Mouse (Mus musculus): ENCODE data around the gene Tekt1. TPM values are rescaled to one million over a fixed set of nuclear protein-coding genes. Genes with fewer than 3 reads are reported as not detected.
A peak's percentile ranks its signal among the peaks of the same experiment; 100 is the strongest.

Tekt1 gene
- polyA plus RNA-seq, 1 experiment: not detected

GRCm38 (mm10) chr11:72339716-72340115, 22.5 kb downstream of the Tekt1 start:
- WGBS: 92% methylated on average over 4 of the region's 4 CpGs
- TF ChIP-seq CTCF (IDR thresholded peaks at IDR 0.05; ENCODE audit: insufficient read depth, low read depth, low read length) (no peak), POLR2A (IDR thresholded peaks at IDR 0.05; ENCODE audit: insufficient read depth, low read depth, low read length) (no peak)
- Histone ChIP-seq H3K27ac (ENCODE audit: insufficient read depth, low read depth, low read length) (no peak overlapping the region), H3K4me3 (ENCODE audit: insufficient read depth, low read depth, low read length) (no peak overlapping the region), H3K4me1 (ENCODE audit: control insufficient read depth, insufficient read depth, low read length) (no peaks in the 10 kb centered on the region)

GRCm38 (mm10) chr11:72338437-72338871, 23.8 kb downstream of the Tekt1 start:
- H3K27ac ChIP-seq (ENCODE audit: insufficient read depth, low read depth, low read length): no peak overlapping the region
- no peak for TF ChIP-seq POLR2A (IDR thresholded peaks at IDR 0.05; ENCODE audit: insufficient read depth, low read depth, low read length)
- no peak for TF ChIP-seq CTCF (IDR thresholded peaks at IDR 0.05; ENCODE audit: insufficient read depth, low read depth, low read length)
- whole genome bisulfite sequencing: 35% methylated on average over 5 of the region's 5 CpGs
- H3K4me1 ChIP-seq (ENCODE audit: control insufficient read depth, insufficient read depth, low read length): no peaks in the 10 kb centered on the region
- H3K4me3 ChIP-seq (ENCODE audit: insufficient read depth, low read depth, low read length): no peak overlapping the region

- Histone ChIP-seq H3K4me3 (ENCODE audit: insufficient read depth, low read depth, low read length) (no peak overlapping the region), H3K4me1 (ENCODE audit: control insufficient read depth, insufficient read depth, low read length) (no peaks in the 10 kb centered on the region), H3K27ac (ENCODE audit: insufficient read depth, low read depth, low read length) (no peak overlapping the region)
- 74% methylated on average over 8 of the region's 8 CpGs for WGBS
- TF ChIP-seq POLR2A (IDR thresholded peaks at IDR 0.05; ENCODE audit: insufficient read depth, low read depth, low read length) (no peak), CTCF (IDR thresholded peaks at IDR 0.05; ENCODE audit: insufficient read depth, low read depth, low read length) (no peak)
Measured at GRCm38 (mm10) chr11:72336726-72337125, 25.5 kb downstream of the Tekt1 start.

DNA sequence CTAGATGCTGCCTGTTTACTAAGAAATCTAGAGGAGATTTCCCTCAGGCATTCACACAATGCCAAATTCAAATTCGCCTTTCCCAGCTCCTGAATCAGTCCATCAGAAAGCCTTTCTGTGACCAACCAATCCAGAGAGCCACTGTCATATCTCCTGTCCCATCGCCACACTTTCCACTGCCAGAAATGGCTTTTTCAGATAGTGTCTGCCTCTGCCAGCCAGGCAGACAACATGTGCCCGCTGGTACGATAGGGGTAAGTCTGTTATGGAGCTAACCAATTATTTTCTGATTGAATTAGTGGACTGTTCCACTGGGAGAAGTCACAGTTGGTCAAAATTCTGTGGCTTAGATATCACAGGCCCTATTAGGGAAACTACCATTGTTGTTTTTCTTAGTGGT, 27.6 kb downstream of the Tekt1 start:
- no peak overlapping the region for H3K27ac ChIP-seq (ENCODE audit: insufficient read depth, low read depth, low read length)
- no peak overlapping the region for H3K4me3 ChIP-seq (ENCODE audit: insufficient read depth, low read depth, low read length)
- no peaks in the 10 kb centered on the region for H3K4me1 ChIP-seq (ENCODE audit: control insufficient read depth, insufficient read depth, low read length)
- 80% methylated on average over 4 of the region's 4 CpGs for WGBS
- no peak for TF ChIP-seq POLR2A (IDR thresholded peaks at IDR 0.05; ENCODE audit: insufficient read depth, low read depth, low read length)
- no peak for TF ChIP-seq CTCF (IDR thresholded peaks at IDR 0.05; ENCODE audit: insufficient read depth, low read depth, low read length)

- 65% methylated on average over 9 of the region's 9 CpGs for WGBS
- TF ChIP-seq CTCF (IDR thresholded peaks at IDR 0.05; ENCODE audit: insufficient read depth, low read depth, low read length): no peak
- TF ChIP-seq POLR2A (IDR thresholded peaks at IDR 0.05; ENCODE audit: insufficient read depth, low read depth, low read length): no peak
- Histone ChIP-seq H3K4me1 (ENCODE audit: control insufficient read depth, insufficient read depth, low read length) (no peaks in the 10 kb centered on the region), H3K4me3 (ENCODE audit: insufficient read depth, low read depth, low read length) (no peak overlapping the region), H3K27ac (ENCODE audit: insufficient read depth, low read depth, low read length) (no peak overlapping the region)
Measured at GRCm38 (mm10) chr11:72332951-72333667, 29.1 kb downstream of the Tekt1 start.

- H3K4me1 ChIP-seq (ENCODE audit: control insufficient read depth, insufficient read depth, low read length): no peaks in the 10 kb centered on the region
- H3K27ac ChIP-seq (ENCODE audit: insufficient read depth, low read depth, low read length): no peak overlapping the region
- TF ChIP-seq POLR2A (IDR thresholded peaks at IDR 0.05; ENCODE audit: insufficient read depth, low read depth, low read length): no peak
- no peak for TF ChIP-seq CTCF (IDR thresholded peaks at IDR 0.05; ENCODE audit: insufficient read depth, low read depth, low read length)
- no peak overlapping the region for H3K4me3 ChIP-seq (ENCODE audit: insufficient read depth, low read depth, low read length)
- WGBS: 85% methylated on average over 4 of the region's 4 CpGs
Measured at GRCm38 (mm10) chr11:72325701-72326100, 36.5 kb downstream of the Tekt1 start.

- no peak for TF ChIP-seq CTCF (IDR thresholded peaks at IDR 0.05; ENCODE audit: insufficient read depth, low read depth, low read length)
- TF ChIP-seq POLR2A (IDR thresholded peaks at IDR 0.05; ENCODE audit: insufficient read depth, low read depth, low read length): no peak
- Histone ChIP-seq H3K4me1 (ENCODE audit: control insufficient read depth, insufficient read depth, low read length) (no peaks in the 10 kb centered on the region), H3K27ac (ENCODE audit: insufficient read depth, low read depth, low read length) (no peak overlapping the region), H3K4me3 (ENCODE audit: insufficient read depth, low read depth, low read length) (no peak overlapping the region)
- 82% methylated on average over 3 of the region's 3 CpGs for WGBS
Measured at GRCm38 (mm10) chr11:72324431-72324830, 37.8 kb downstream of the Tekt1 start.

DNA sequence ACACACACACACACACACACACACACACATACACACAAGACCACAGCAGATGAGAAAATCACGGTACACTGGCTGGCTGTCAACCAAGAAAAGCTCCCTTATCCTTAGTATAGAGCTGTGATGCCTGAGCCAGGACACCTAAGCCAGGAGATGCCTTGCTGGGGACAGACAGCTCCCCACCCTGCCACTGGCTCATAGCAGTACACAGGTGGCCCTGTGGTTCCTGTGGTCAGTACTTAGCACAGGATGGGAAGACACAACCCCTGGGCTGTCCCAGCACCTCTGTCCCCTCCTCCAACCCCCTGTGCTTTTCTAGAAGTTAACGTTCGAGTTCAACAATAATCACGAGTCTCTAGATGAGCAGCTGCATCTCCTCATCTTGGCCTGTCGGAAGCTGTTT, 44.2 kb downstream of the Tekt1 start:
- TF ChIP-seq POLR2A (IDR thresholded peaks at IDR 0.05; ENCODE audit: insufficient read depth, low read depth, low read length) (no peak), CTCF (IDR thresholded peaks at IDR 0.05; ENCODE audit: insufficient read depth, low read depth, low read length) (no peak)
- Histone ChIP-seq H3K27ac (ENCODE audit: insufficient read depth, low read depth, low read length) (no peak overlapping the region), H3K4me3 (ENCODE audit: insufficient read depth, low read depth, low read length) (no peak overlapping the region), H3K4me1 (ENCODE audit: control insufficient read depth, insufficient read depth, low read length) (peaks cover 7% of the 10 kb centered on the region)
- 84% methylated on average over 5 of the region's 5 CpGs for WGBS

- H3K4me1 ChIP-seq (ENCODE audit: control insufficient read depth, insufficient read depth, low read length): peaks cover 7% of the 10 kb centered on the region
- WGBS: 12% methylated on average over 42 of the region's 42 CpGs
- no peak within 1 kb of the TSS for H3K27ac ChIP-seq (ENCODE audit: insufficient read depth, low read depth, low read length)
- H3K4me3 ChIP-seq (ENCODE audit: insufficient read depth, low read depth, low read length): peak within 1 kb of the TSS; percentile 40
- no peak for TF ChIP-seq CTCF (IDR thresholded peaks at IDR 0.05; ENCODE audit: insufficient read depth, low read depth, low read length)
- TF ChIP-seq POLR2A (IDR thresholded peaks at IDR 0.05; ENCODE audit: insufficient read depth, low read depth, low read length): no peak; the same call in 1 of the 2 replicates
Measured at GRCm38 (mm10) chr11:72314151-72314895, 47.9 kb downstream of the Tekt1 start, which contains the start of gene Fbxo39. Gene Fbxo39, plus strand, starts transcription at chr11:72314444.
